Mouse (Mus musculus): ENCODE data around the gene Cts6.
"Not testable (repeated sequence)": the region's sequence is repeated elsewhere in the genome, so short reads cannot be mapped to it uniquely, and the experiment has no call there.

Cts6 gene

GRCm38 (mm10) chr13:61203310-61203709 is at the start of gene Cts6:
Gene Cts6, minus strand, starts transcription at chr13:61203410.
- no peak for DNase-seq (ENCODE audit: low spot score)

GRCm38 (mm10) chr13:61241076-61241947 is 38.1 kb upstream of the Cts6 start:
- DNase-seq (ENCODE audit: low spot score): peak; percentile 14

GRCm38 (mm10) chr13:61185151-61185933 is 17.9 kb downstream of the Cts6 start:
- not testable (repeated sequence) for DNase-seq (ENCODE audit: low spot score)

DNA sequence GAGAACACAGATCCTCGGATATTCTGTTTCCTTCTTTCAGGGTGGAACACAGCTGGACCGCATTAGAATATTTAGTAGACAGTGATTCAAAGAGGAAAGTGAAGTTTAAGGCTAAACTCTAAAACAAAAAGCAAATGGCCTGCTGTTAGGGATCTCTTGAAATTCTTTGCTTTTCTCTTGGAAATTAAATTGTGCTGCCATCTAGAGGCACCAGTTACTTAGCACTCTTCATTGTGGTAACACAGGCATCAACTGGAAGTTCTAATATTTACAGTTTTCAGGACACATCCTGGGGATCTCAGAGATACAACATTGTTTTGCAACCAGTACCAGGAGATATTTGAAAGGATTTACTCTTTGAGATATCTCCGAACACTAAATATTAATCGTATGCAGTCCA is 38.6 kb downstream of the Cts6 start:
- no peak for DNase-seq (ENCODE audit: low spot score)

GRCm38 (mm10) chr13:61164156-61164555 is 39.1 kb downstream of the Cts6 start, which contains the start of gene Ctsr:
Gene Ctsr, minus strand, starts transcription at chr13:61164256.
- no peak for DNase-seq (ENCODE audit: low spot score)

All from lung, postnatal 25 days (tissue).